Mouse (Mus musculus): Measurements from ENCODE around the gene D11Wsu47e.

DNA sequence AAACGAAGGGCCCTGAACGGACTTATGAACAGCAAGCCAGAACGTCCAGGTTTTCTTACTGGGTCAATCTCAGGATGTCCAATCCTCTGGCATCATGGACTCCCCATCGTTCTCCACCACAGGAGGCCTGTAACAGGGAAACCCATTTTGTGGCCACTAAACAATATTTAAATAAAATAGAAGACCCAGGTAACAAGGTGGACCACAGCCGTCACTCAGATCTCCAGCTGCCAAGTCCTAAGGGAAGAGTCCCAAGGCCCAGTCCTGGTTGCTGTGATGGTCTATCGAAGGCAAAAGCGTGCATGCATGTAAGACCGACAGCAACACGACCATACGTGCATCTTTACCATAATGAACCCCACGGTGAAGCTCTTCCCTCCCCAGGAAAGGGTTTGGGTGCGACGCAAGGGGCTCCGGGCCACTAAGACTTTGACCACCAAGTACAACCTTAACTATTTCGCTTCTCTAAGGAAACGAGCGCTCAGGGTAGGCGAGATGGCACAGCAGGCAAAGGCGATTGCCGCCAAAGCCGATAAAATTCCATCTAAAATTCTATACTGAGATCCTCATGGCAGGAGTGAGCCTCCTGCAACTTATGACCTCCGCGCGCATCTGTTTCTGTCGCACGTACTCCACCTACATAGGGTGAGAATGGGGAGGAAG is 35.4 kb upstream of the D11Wsu47e start, which contains the start of gene Cog1:
- no peak for TF ChIP-seq EP300 (IDR thresholded peaks at IDR 0.05; ENCODE audit: low read depth)
- TF ChIP-seq CTCF (IDR thresholded peaks at IDR 0.05; ENCODE audit: low read depth), result no peak

Data from liver, embryonic 14.5 days (tissue).